Mouse (Mus musculus) hindbrain, embryonic 15.5 days (tissue): Measurements from ENCODE around the gene Defb20. TPM values are rescaled to one million over a fixed set of nuclear protein-coding genes. Genes with fewer than 3 reads are reported as not detected.

ENCODE experiments used
- ATAC-seq: fragments of 200-750 bp; cut with Nextera tagmentation; 2 replicates; pipeline ENCODE4 v1.8.0; 2017; ENCODE audit warnings: low read depth, moderate number of reproducible peaks, moderate TSS enrichment; ENCODE audit not compliant: low FRiP score
- H3K27ac ChIP-seq: fragments of 300-500 bp; sonication (generic); replicated peaks from 2 replicates; pipeline ENCODE4 v1.5.1; 2015; ENCODE audit warnings: mild to moderate bottlenecking, inconsistent platforms
- H3K27me3 ChIP-seq: fragments of 300-500 bp; sonication (generic); 2 replicates; pipeline ENCODE4 v1.6.1; 2015; ENCODE audit warnings: control low read depth, inconsistent platforms
- H3K36me3 ChIP-seq: fragments of 300-500 bp; sonication (generic); 2 replicates; pipeline ENCODE4 v1.6.1; 2015; ENCODE audit warnings: control low read depth, inconsistent platforms
- H3K4me1 ChIP-seq: fragments of 300-500 bp; sonication (generic); replicated peaks from 2 replicates; pipeline ENCODE4 v1.6.1; 2015; ENCODE audit warnings: control low read depth, inconsistent platforms
- H3K4me2 ChIP-seq: fragments of 300-500 bp; sonication (generic); 2 replicates; pipeline ENCODE4 v1.6.1; 2015; ENCODE audit warnings: moderate library complexity, mild to moderate bottlenecking, inconsistent platforms
- H3K4me3 ChIP-seq: fragments of 300-500 bp; sonication (generic); 2 replicates; pipeline ENCODE4 v1.5.1; 2015; ENCODE audit warnings: mild to moderate bottlenecking, inconsistent platforms
- H3K9ac ChIP-seq: fragments of 300-500 bp; sonication (generic); 2 replicates; pipeline ENCODE4 v1.6.1; 2015; ENCODE audit warnings: inconsistent platforms
- H3K9me3 ChIP-seq: fragments of 300-500 bp; sonication (generic); 2 replicates; pipeline ENCODE4 v1.6.1; 2016; ENCODE audit warnings: control low read depth, inconsistent platforms
- WGBS: fragments of 180-500 bp; shearing (Covaris S2); methylation state at CpG from one replicate; pipeline ENCODE4 v1.1.7; 2015; 5-methylcytosine and 5-hydroxymethylcytosine counted together
- polyA plus RNA-seq: library from polyadenylated mRNA; unstranded; fragments of >200 nt; fragmentation: Nextera tagmentation; extraction: Ambion mirVana; gene quantifications from 2 replicates; pipeline ENCODE4 v1.2.1, GENCODE M21; 2015

Gene Defb20
- polyA plus RNA-seq, 1 experiment from 2014 or later = not detected

DNA sequence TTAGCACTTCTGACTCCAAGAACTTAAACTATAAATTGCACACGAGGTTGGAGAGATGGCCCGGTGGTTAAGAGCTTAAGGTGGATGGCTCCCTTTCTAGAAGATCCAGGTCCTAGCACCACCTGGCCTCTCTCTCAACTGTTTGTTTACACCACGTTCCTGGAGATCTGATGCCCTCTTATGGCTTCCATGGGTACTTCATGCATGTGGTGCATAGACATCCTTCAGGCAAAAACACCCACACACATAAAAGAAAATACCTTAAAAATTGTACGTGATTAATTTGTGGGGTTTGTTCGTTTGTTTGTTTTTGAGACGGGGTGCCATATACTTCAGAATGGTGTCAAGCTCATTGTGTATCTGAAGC lies 24.0 kb downstream of the Defb20 start:
- Histone ChIP-seq H3K36me3 (no peaks in the 10 kb centered on the region), H3K4me2 (no peak overlapping the region), H3K9me3 (no peaks in the 10 kb centered on the region), H3K9ac (no peak overlapping the region), H3K4me3 (no peak overlapping the region), H3K4me1 (no peaks in the 10 kb centered on the region), H3K27ac (no peak overlapping the region), H3K27me3 (no peaks in the 10 kb centered on the region)
- no peak for ATAC-seq
- 83% methylated on average over 6 of the region's 6 CpGs for WGBS

DNA sequence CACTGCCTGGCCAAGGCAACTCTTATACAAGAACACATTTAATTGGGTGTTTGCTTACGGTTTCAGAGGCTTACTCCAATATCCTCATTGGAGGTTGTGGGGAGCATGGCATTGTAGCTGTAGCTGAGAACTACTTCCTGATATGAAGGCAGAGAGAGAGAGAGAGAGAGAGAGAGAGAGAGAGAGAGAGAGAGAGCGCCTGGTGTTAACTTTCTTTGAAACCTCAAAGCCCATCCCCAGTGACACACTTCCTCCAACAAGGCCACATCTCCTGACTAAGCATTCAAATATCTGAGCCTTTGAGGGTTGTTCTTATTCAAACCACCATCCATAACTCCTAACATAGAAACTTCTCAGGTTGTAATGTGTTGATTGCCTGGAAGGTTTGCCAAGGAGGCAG lies 27.1 kb downstream of the Defb20 start:
- Histone ChIP-seq H3K9ac (no peak overlapping the region), H3K36me3 (no peaks in the 10 kb centered on the region), H3K9me3 (no peaks in the 10 kb centered on the region), H3K4me1 (no peaks in the 10 kb centered on the region), H3K4me3 (no peak overlapping the region), H3K27me3 (no peaks in the 10 kb centered on the region), H3K4me2 (no peak overlapping the region), H3K27ac (no peak overlapping the region)
- no peak for ATAC-seq
- WGBS = 85% methylated on average over 2 of the region's 2 CpGs

- WGBS = 54% methylated on average over 1 of the region's 1 CpGs
- no peaks in the 10 kb centered on the region for H3K4me1 ChIP-seq
- H3K27ac ChIP-seq = no peak within 1 kb of the TSS
- no peak within 1 kb of the TSS for H3K9ac ChIP-seq
- no peaks in the 10 kb centered on the region for H3K27me3 ChIP-seq
- no peak for ATAC-seq
- no peak within 1 kb of the TSS for H3K4me3 ChIP-seq
- no peak within 1 kb of the TSS for H3K4me2 ChIP-seq
- no peaks in the 10 kb centered on the region for H3K9me3 ChIP-seq
- no peaks in the 10 kb centered on the region for H3K36me3 ChIP-seq
Measured at GRCm38 (mm10) chr2:152511592-152511991, 34.7 kb downstream of the Defb20 start, which contains the start of gene Defb26. TSS of gene Defb26 (minus strand) at chr2:152511692.

DNA sequence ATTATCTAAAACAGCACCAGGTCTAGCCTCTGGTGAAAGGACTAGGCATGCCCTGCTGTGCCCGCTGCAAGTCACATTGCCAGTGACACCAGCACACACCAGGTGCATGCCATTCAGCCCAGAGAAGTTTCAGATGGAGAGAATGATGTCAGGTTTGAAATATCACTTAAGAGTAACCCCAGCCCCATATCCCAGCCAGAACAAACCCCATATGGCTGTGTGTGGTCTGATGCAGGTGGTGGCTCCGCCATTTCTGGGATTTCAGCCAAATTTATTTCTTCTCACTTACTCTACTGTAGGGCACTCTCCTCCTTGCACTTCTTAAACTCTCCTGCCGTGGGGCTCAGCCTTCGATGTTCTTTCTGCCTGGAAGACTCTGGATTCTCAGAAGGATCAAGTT lies 39.2 kb downstream of the Defb20 start:
- no peaks in the 10 kb centered on the region for H3K27me3 ChIP-seq
- no peaks in the 10 kb centered on the region for H3K9me3 ChIP-seq
- H3K9ac ChIP-seq = no peak overlapping the region
- no peak overlapping the region for H3K27ac ChIP-seq
- no peak overlapping the region for H3K4me2 ChIP-seq
- H3K4me1 ChIP-seq = no peaks in the 10 kb centered on the region
- ATAC-seq = no peak
- 68% methylated on average over 4 of the region's 4 CpGs for WGBS
- no peaks in the 10 kb centered on the region for H3K36me3 ChIP-seq
- H3K4me3 ChIP-seq = no peak overlapping the region

GRCm38 (mm10) chr2:152517981-152518380 lies 41.1 kb downstream of the Defb20 start, which contains the start of gene Defb28:
TSS of gene Defb28 (plus strand) at chr2:152518255.
- Histone ChIP-seq H3K9ac (no peak within 1 kb of the TSS), H3K36me3 (no peaks in the 10 kb centered on the region), H3K27me3 (no peaks in the 10 kb centered on the region), H3K4me3 (no peak within 1 kb of the TSS), H3K4me2 (no peak within 1 kb of the TSS), H3K27ac (no peak within 1 kb of the TSS), H3K4me1 (no peaks in the 10 kb centered on the region), H3K9me3 (no peaks in the 10 kb centered on the region)
- 78% methylated on average over 4 of the region's 4 CpGs for WGBS
- ATAC-seq = no peak

Other genes with a start within 250 kb of the Defb20 start
- 32.1 and 36.5 TPM in 2 replicates for gene Tbc1d20, start 183.2 kb upstream of the Defb20 start, polyA plus RNA-seq
- gene Rbck1, start 144.4 kb upstream of the Defb20 start, polyA plus RNA-seq = 95.3 and 103 TPM in 2 replicates
- 1.8 TPM in 2 replicates for gene Trib3, start 133.0 kb upstream of the Defb20 start, polyA plus RNA-seq
- gene Nrsn2, start 100.4 kb upstream of the Defb20 start, polyA plus RNA-seq = 50.6 and 60.3 TPM in 2 replicates
- gene Sox12, start 79.0 kb upstream of the Defb20 start, polyA plus RNA-seq = 13.8 and 14.9 TPM in 2 replicates
- 18.6 TPM in 2 replicates for gene Zcchc3, start 62.0 kb upstream of the Defb20 start, polyA plus RNA-seq
- 2.2 and 2.3 TPM in 2 replicates for gene 6820408C15Rik, start 61.5 kb upstream of the Defb20 start, polyA plus RNA-seq
- gene Defb23, start 12.4 kb upstream of the Defb20 start, polyA plus RNA-seq = not detected in 2 replicates
- gene Defb22, start 13.1 kb downstream of the Defb20 start, polyA plus RNA-seq = not detected in 2 replicates
- not detected in 2 replicates for gene Defb26, start 34.6 kb downstream of the Defb20 start, polyA plus RNA-seq
- not detected in 2 replicates for gene Defb28, start 41.2 kb downstream of the Defb20 start, polyA plus RNA-seq
- gene Defb29, start 63.0 kb downstream of the Defb20 start, polyA plus RNA-seq = not detected in 2 replicates
- not detected in 2 replicates for gene Gm17416, start 92.3 kb downstream of the Defb20 start, polyA plus RNA-seq
- gene Defb21, start 95.7 kb downstream of the Defb20 start, polyA plus RNA-seq = not detected in 2 replicates
- gene Defb19, start 103.2 kb downstream of the Defb20 start, polyA plus RNA-seq = not detected in 2 replicates
- gene Defb45, start 122.3 kb downstream of the Defb20 start, polyA plus RNA-seq = not detected in 2 replicates
- gene Defb36, start 127.3 kb downstream of the Defb20 start, polyA plus RNA-seq = not detected in 2 replicates
- gene Defb25, start 146.0 kb downstream of the Defb20 start, polyA plus RNA-seq = not detected in 2 replicates
- 0.52 and 0.72 TPM in 2 replicates for gene Rem1, start 149.9 kb downstream of the Defb20 start, polyA plus RNA-seq
- 166 and 177 TPM in 2 replicates for gene H13, start 192.4 kb downstream of the Defb20 start, polyA plus RNA-seq
- 32.6 and 37.3 TPM in 2 replicates for gene Mcts2, start 210.0 kb downstream of the Defb20 start, polyA plus RNA-seq